Mouse (Mus musculus) cerebellum, postnatal 25 days (tissue): ENCODE results near the gene Slx1b.
A peak's percentile ranks its signal among the peaks of the same experiment; 100 is the strongest.
"Not testable (repeated sequence)": the region's sequence is repeated elsewhere in the genome, so short reads cannot be mapped to it uniquely, and the experiment has no call there.

Experiments used
- DNase-seq, 2 experiments: peaks; one replicate each; pipeline ENCODE4 v3.0.0; 2021; ENCODE audit warnings: mixed read lengths in 2 of 2

Slx1b gene

GRCm38 (mm10) chr7:126702861-126703756 lies 7.5 kb upstream of the Slx1b start:
- peak; percentile 63 to 71 for DNase-seq

GRCm38 (mm10) chr7:126702358-126702757 lies 6.8 kb upstream of the Slx1b start:
- no peak for DNase-seq

- peak in 1 of 2 experiments; percentile 39 for DNase-seq
Observed at GRCm38 (mm10) chr7:126701559-126702357, 6.2 kb upstream of the Slx1b start.

GRCm38 (mm10) chr7:126701070-126701469 lies 5.5 kb upstream of the Slx1b start:
- peak; percentile 94 to 97 for DNase-seq

- peak; percentile 34 to 58 for DNase-seq
Observed at GRCm38 (mm10) chr7:126700063-126701015, 4.8 kb upstream of the Slx1b start.

GRCm38 (mm10) chr7:126697838-126698237 lies 2.3 kb upstream of the Slx1b start:
- DNase-seq: no peak

GRCm38 (mm10) chr7:126696886-126697285 lies 1.3 kb upstream of the Slx1b start:
- DNase-seq: no peak

- no peak for DNase-seq
Observed at GRCm38 (mm10) chr7:126696303-126696702, 719 bp upstream of the Slx1b start.

GRCm38 (mm10) chr7:126695210-126695611 lies 373 bp downstream of the Slx1b start, which contains the start of gene Bola2:
TSS of gene Bola2 (plus strand) at chr7:126695401.
- DNase-seq: peak in 1 of 2 experiments; percentile 78

- DNase-seq: peak in 1 of 2 experiments; percentile 26
Observed at GRCm38 (mm10) chr7:126694441-126695051, 1.0 kb downstream of the Slx1b start.

- DNase-seq: no peak
Observed at GRCm38 (mm10) chr7:126693781-126694180, 1.8 kb downstream of the Slx1b start.

GRCm38 (mm10) chr7:126693256-126693655 lies 2.3 kb downstream of the Slx1b start:
- peak; percentile 83 to 89 for DNase-seq

GRCm38 (mm10) chr7:126692426-126692825 lies 3.2 kb downstream of the Slx1b start:
- DNase-seq: peak in 1 of 2 experiments; percentile 31

GRCm38 (mm10) chr7:126691676-126692075 lies 3.9 kb downstream of the Slx1b start:
- DNase-seq: no peak

- no peak for DNase-seq
Observed at GRCm38 (mm10) chr7:126690737-126691136, 4.8 kb downstream of the Slx1b start.

- no peak for DNase-seq
Observed at GRCm38 (mm10) chr7:126689021-126689420, 6.6 kb downstream of the Slx1b start.

GRCm38 (mm10) chr7:126688156-126688555 lies 7.4 kb downstream of the Slx1b start:
- not testable (repeated sequence) for DNase-seq

- no peak for DNase-seq
Observed at GRCm38 (mm10) chr7:126681221-126681620, 14.4 kb downstream of the Slx1b start.

GRCm38 (mm10) chr7:126679683-126680082 lies 15.9 kb downstream of the Slx1b start:
- DNase-seq: no peak

- no peak for DNase-seq
Observed at GRCm38 (mm10) chr7:126678545-126679341, 16.8 kb downstream of the Slx1b start.
